Mouse (Mus musculus) limb, embryonic 15.5 days (tissue): ENCODE results near the gene Ppp6r3. TPM values are rescaled to one million over a fixed set of nuclear protein-coding genes. Genes with fewer than 3 reads are reported as not detected.
"Not testable (repeated sequence)": the region's sequence is repeated elsewhere in the genome, so short reads cannot be mapped to it uniquely, and the experiment has no call there.

Source experiments
- ATAC-seq: fragments of 200-750 bp; cut with Nextera tagmentation; 2 replicates; pipeline ENCODE4 v1.8.0; 2017; ENCODE audit warnings: low read depth, moderate TSS enrichment; ENCODE audit not compliant: insufficient number of reproducible peaks, low FRiP score, low TSS enrichment
- H3K27ac ChIP-seq: fragments of 300-500 bp; sonication (generic); 2 replicates; pipeline ENCODE4 v1.5.1; 2015; ENCODE audit warnings: moderate library complexity, mild to moderate bottlenecking, inconsistent platforms
- H3K27me3 ChIP-seq: fragments of 300-500 bp; sonication (generic); 2 replicates; pipeline ENCODE4 v1.6.1; 2015; ENCODE audit warnings: inconsistent platforms
- H3K36me3 ChIP-seq: fragments of 300-500 bp; sonication (generic); 2 replicates; pipeline ENCODE4 v1.6.1; 2015; ENCODE audit warnings: inconsistent platforms
- H3K4me1 ChIP-seq: fragments of 300-500 bp; sonication (generic); 2 replicates; pipeline ENCODE4 v1.6.1; 2015; ENCODE audit warnings: inconsistent platforms
- H3K4me2 ChIP-seq: fragments of 300-500 bp; sonication (generic); 2 replicates; pipeline ENCODE4 v1.6.1; 2015; ENCODE audit warnings: mild to moderate bottlenecking, inconsistent platforms
- H3K4me3 ChIP-seq: fragments of 300-500 bp; sonication (generic); 2 replicates; pipeline ENCODE4 v1.5.1; 2015; ENCODE audit warnings: mild to moderate bottlenecking, inconsistent platforms
- H3K9ac ChIP-seq: fragments of 300-500 bp; sonication (generic); 2 replicates; pipeline ENCODE4 v1.6.1; 2015; ENCODE audit warnings: inconsistent platforms
- H3K9me3 ChIP-seq: fragments of 300-500 bp; sonication (generic); 2 replicates; pipeline ENCODE4 v1.6.1; 2016; ENCODE audit warnings: inconsistent platforms
- WGBS: fragments of 180-500 bp; shearing (Covaris S2); methylation state at CpG from one replicate; pipeline ENCODE4 v1.1.7; 2015; 5-methylcytosine and 5-hydroxymethylcytosine counted together
- polyA plus RNA-seq: library from polyadenylated mRNA; unstranded; fragments of >200 nt; fragmentation: Nextera tagmentation; extraction: Ambion mirVana; gene quantifications from 2 replicates; pipeline ENCODE4 v1.2.1, GENCODE M21; 2015

Gene Ppp6r3
- polyA plus RNA-seq, 1 experiment from 2014 or later = 55.6 TPM

DNA sequence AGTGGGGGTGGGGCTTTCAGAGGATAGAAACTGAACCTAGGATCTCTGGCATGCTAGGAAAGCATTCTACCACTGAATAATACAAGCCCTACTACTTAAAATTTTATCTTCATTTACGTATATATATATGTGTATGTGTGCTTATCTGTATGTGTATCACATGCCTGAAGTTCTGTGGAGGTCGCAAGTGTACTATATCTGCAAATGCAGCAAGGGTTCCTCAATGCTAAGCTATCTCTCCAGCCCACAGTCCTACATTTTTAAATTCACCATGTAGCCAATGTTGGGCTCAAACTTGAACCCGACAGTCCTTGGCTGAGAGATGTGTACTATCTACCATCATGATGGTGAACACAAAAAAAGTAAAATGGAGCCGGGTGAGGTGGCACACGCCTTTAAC is 34.6 kb downstream of the Ppp6r3 start:
- no peak overlapping the region for H3K4me3 ChIP-seq
- 95% methylated on average over 5 of the region's 5 CpGs for WGBS
- no peaks in the 10 kb centered on the region for H3K27me3 ChIP-seq
- H3K27ac ChIP-seq = no peak overlapping the region
- peaks cover 3% of the 10 kb centered on the region; the same call in 1 of the 2 replicates for H3K4me1 ChIP-seq
- H3K9me3 ChIP-seq = no peaks in the 10 kb centered on the region
- peaks cover 34% of the 10 kb centered on the region for H3K36me3 ChIP-seq
- no peak overlapping the region for H3K9ac ChIP-seq
- no peak overlapping the region for H3K4me2 ChIP-seq
- no peak for ATAC-seq

DNA sequence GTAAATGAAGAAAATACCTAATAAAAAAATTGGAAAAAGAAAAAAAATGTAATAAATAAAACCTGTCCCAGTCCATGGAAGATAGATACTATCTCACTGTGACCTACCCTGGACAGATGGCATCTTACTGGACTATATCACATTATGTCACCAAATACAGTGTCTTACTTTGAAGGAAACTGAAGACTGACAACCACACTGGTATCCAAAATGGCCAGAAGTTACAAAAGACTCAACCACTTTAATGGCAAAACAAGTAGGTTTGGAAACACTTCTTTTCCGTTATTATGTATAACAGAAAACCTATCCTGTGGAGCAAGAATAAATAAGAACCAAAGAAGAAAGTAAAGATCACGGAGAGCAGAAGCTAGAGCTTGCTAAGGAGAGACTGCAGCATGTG is 35.3 kb downstream of the Ppp6r3 start:
- Histone ChIP-seq H3K9me3 (no peaks in the 10 kb centered on the region), H3K36me3 (peaks cover 34% of the 10 kb centered on the region), H3K27me3 (no peaks in the 10 kb centered on the region), H3K9ac (no peak overlapping the region), H3K27ac (no peak overlapping the region), H3K4me1 (peaks cover 3% of the 10 kb centered on the region; the same call in 1 of the 2 replicates), H3K4me2 (no peak overlapping the region), H3K4me3 (no peak overlapping the region)
- ATAC-seq = no peak
- WGBS = 95% methylated on average over 2 of the region's 2 CpGs

DNA sequence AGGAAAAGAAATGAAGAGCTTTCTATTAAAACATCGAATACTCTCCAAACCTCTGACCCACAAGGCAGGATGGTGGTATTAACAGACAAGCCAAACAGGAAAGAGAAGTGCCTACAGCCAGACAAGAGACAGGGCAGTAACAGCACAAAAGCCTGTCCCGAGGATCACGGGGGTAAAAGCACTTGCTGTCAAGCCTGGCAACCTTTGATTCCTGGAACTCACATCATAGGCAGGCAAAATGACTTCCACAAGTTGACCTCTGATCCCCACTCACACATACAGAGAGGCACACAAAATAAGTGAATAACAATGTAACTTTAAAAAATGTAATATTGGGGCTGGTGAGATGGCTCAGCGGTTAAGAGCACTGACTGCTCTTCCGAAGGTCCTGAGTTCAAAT is 36.1 kb downstream of the Ppp6r3 start:
- Histone ChIP-seq H3K4me1 (peaks cover 6% of the 10 kb centered on the region; the same call in 1 of the 2 replicates), H3K9me3 (no peaks in the 10 kb centered on the region), H3K9ac (no peak overlapping the region), H3K4me3 (no peak overlapping the region), H3K27me3 (no peaks in the 10 kb centered on the region), H3K4me2 (no peak overlapping the region), H3K36me3 (peaks cover 34% of the 10 kb centered on the region), H3K27ac (no peak overlapping the region)
- 83% methylated on average over 5 of the region's 5 CpGs for WGBS
- no peak for ATAC-seq

DNA sequence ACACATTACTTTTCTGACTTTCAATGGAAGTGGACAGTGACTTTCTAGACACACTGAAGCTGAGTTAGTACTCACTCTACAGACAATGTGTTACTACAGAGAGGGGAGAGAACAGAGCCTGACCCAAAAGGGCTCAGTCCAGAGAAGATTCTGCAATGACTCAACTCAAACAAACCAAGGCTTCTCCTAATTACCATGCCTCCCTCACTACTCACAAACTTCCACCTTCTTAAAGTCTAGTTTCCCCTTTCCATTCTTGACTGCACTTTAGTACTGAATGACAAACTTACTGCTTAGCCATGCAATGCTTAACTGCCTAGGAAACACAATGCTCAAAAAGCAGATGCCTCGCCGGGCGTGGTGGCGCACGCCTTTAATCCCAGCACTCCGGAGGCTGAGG is 37.9 kb downstream of the Ppp6r3 start:
- 96% methylated on average over 6 of the region's 6 CpGs for WGBS
- no peaks in the 10 kb centered on the region for H3K9me3 ChIP-seq
- no peak overlapping the region for H3K27ac ChIP-seq
- H3K4me1 ChIP-seq = 0 out of 2 replicates have a peak, but pooled peaks cover 2% of the 10 kb centered on the region
- H3K4me3 ChIP-seq = no peak overlapping the region
- peaks cover 28% of the 10 kb centered on the region for H3K36me3 ChIP-seq
- no peaks in the 10 kb centered on the region for H3K27me3 ChIP-seq
- H3K4me2 ChIP-seq = no peak overlapping the region
- no peak overlapping the region for H3K9ac ChIP-seq
- no peak for ATAC-seq

DNA sequence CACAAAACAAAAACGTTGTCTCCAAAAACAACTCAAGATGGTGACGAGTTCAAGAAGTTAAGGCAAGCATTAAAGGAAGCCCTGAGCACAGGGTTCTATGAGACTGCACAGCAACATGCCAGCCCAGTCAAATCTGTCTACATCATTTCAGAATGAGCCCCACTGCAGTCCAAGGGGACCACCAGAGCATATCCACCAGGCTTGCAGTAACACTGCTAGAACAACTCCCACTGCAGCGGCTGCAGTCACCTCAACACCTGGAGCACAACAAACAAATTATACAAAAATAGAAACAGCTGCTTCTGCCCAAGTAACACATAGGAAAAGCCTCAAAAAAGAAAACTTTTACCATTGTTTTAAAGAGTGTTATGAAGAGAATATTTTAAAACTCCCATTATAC is 40.6 kb downstream of the Ppp6r3 start:
- Histone ChIP-seq H3K36me3 (peaks cover 13% of the 10 kb centered on the region; the same call in 1 of the 2 replicates), H3K9me3 (no peaks in the 10 kb centered on the region), H3K4me2 (no peak overlapping the region), H3K9ac (no peak overlapping the region), H3K27me3 (no peaks in the 10 kb centered on the region), H3K4me3 (no peak overlapping the region), H3K27ac (no peak overlapping the region), H3K4me1 (peaks cover 2% of the 10 kb centered on the region; the same call in 1 of the 2 replicates)
- 75% methylated on average over 3 of the region's 3 CpGs for WGBS
- no peak for ATAC-seq

DNA sequence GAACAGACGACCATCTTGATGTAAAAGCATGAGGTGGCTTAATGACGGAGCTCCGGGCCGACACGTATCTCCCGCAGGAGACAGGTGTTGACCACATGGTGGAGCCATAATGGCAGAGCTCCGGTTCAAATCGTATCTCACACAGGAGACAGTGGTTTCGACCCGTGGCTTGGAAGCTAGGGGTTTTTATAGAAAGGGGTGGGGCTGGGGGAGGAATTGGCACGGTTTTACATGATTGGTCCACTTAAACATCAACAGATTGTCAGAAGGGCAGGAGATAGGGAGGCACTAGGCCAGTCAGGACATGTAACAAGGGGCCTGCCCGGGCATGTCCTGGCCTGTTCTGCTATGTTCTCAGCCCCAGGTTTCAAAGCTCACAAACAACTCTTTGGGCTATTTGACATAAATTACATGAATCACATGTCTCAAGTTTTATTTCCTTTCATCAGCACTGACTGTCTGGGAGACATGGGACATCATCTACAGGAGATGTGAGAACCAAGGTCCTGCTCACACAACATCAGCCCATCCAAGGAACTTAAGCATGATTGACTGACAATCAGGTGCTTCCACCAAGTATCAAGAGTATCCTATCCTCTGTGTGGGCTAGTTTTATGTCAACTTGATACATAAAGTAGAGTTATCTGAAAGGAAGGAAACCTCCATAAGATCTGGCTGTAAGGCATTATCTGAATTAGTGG is 42.1 kb downstream of the Ppp6r3 start:
- WGBS = 79% methylated on average over 12 of the region's 12 CpGs
- H3K4me1 ChIP-seq, H3K27ac ChIP-seq, ATAC-seq, H3K9ac ChIP-seq, H3K4me3 ChIP-seq, H3K27me3 ChIP-seq, H3K4me2 ChIP-seq, H3K9me3 ChIP-seq: not testable (repeated sequence)
- peaks cover 13% of the 10 kb centered on the region; the same call in 1 of the 2 replicates for H3K36me3 ChIP-seq

DNA sequence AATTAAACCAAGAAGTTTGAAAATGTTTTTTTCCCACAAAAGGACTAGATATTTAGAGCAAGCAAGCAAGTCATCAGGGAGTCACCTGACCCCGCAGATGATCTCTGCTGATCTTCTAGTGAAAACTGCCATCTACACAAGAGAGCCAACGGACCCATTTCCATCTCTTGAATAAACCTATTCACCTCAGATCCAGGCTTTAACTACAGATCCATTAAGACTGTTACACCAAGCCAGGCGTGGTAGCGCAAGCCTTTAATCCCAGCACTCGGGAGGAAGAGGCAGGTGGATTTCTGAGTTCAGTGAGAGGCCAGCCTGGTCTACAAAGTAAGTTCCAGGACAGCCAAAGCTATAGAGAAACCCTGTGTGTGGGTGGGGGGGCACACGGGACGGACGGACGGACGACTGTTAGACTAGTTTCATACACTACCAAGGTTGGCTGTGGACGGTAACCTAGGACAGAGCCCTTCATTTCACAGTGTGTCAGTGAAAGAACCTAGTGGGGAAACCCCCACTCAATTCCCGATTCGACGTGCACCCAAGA is 42.8 kb downstream of the Ppp6r3 start:
- Histone ChIP-seq H3K27me3 (no peaks in the 10 kb centered on the region), H3K9me3 (no peaks in the 10 kb centered on the region), H3K4me1 (peaks cover 2% of the 10 kb centered on the region; the same call in 1 of the 2 replicates), H3K36me3 (peaks cover 12% of the 10 kb centered on the region; the same call in 1 of the 2 replicates), H3K27ac (no peak overlapping the region), H3K4me2 (no peak overlapping the region), H3K9ac (no peak overlapping the region), H3K4me3 (no peak overlapping the region)
- WGBS = 95% methylated on average over 14 of the region's 14 CpGs
- no peak for ATAC-seq

DNA sequence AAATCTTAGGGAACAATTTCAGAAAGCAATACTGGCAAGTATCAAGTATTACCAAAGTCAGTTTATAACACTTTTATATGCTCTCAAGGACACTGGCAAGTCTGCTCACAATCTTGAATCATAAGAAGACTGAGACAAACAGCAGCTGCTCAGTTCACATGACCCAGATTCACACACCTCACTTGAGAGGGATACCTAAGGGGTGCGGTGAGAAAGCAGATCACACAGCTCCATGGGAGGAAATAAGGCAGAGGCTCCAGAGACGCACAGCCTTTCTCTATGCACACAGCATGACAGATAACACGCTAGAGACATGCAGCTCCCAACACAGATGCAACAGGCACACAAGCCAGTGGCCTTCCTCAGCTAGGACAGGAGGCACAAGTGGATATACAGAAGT is 45.8 kb downstream of the Ppp6r3 start:
- Histone ChIP-seq H3K4me2 (no peak overlapping the region), H3K4me1 (peaks cover under 1% of the 10 kb centered on the region; the same call in 1 of the 2 replicates), H3K9me3 (no peaks in the 10 kb centered on the region), H3K9ac (no peak overlapping the region), H3K27ac (no peak overlapping the region), H3K27me3 (no peaks in the 10 kb centered on the region), H3K36me3 (peaks cover 25% of the 10 kb centered on the region), H3K4me3 (no peak overlapping the region)
- 81% methylated on average over 3 of the region's 3 CpGs for WGBS
- no peak for ATAC-seq

DNA sequence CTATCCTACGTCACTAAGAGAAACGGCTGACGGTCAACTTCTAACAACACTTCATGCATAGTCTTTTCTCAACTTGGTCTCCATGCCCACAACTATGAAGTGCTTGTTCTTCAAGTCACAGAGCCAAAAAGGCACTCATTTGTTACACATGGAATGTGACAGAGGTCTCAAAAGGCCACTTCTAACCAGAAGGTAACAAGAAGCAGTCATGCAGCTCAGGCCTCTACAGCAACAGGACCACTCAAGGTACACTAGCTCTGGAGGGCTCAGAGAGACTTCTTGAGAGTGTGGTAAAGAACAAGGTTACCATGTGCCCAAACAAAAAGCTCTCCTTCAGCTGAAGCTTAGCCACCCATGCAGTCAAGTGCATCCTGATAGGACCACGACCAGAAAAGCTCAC is 46.9 kb downstream of the Ppp6r3 start:
- no peak for ATAC-seq
- WGBS = 82% methylated on average over 4 of the region's 4 CpGs
- Histone ChIP-seq H3K4me3 (no peak overlapping the region), H3K4me2 (no peak overlapping the region), H3K4me1 (no peaks in the 10 kb centered on the region; the same call in 1 of the 2 replicates), H3K36me3 (peaks cover 28% of the 10 kb centered on the region), H3K9me3 (no peaks in the 10 kb centered on the region), H3K27me3 (no peaks in the 10 kb centered on the region), H3K9ac (no peak overlapping the region), H3K27ac (no peak overlapping the region)

DNA sequence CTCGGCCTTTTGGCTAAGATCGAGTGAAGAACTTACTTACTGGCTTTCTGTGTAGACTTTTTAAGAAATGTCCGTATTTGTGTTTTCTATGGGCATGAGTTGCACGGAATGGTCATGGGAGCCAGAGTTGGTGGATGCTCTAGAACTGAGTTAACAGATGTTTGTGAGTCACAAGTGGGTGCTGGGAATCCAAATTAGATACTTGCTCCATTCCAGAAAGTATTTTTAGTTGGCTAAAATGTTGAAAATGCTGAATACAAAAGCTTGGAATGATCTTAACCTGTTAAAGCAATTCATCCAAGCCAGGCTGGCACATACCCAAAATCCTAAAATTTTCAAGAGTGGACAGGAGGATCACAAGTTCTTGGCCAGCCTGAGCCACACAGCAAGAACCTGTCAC is 48.0 kb downstream of the Ppp6r3 start:
- Histone ChIP-seq H3K4me1 (no peaks in the 10 kb centered on the region; the same call in 1 of the 2 replicates), H3K36me3 (peaks cover 36% of the 10 kb centered on the region), H3K4me3 (no peak overlapping the region), H3K27me3 (no peaks in the 10 kb centered on the region), H3K27ac (no peak overlapping the region), H3K9ac (no peak overlapping the region), H3K9me3 (no peaks in the 10 kb centered on the region), H3K4me2 (no peak overlapping the region)
- WGBS = 95% methylated on average over 4 of the region's 4 CpGs
- no peak for ATAC-seq

DNA sequence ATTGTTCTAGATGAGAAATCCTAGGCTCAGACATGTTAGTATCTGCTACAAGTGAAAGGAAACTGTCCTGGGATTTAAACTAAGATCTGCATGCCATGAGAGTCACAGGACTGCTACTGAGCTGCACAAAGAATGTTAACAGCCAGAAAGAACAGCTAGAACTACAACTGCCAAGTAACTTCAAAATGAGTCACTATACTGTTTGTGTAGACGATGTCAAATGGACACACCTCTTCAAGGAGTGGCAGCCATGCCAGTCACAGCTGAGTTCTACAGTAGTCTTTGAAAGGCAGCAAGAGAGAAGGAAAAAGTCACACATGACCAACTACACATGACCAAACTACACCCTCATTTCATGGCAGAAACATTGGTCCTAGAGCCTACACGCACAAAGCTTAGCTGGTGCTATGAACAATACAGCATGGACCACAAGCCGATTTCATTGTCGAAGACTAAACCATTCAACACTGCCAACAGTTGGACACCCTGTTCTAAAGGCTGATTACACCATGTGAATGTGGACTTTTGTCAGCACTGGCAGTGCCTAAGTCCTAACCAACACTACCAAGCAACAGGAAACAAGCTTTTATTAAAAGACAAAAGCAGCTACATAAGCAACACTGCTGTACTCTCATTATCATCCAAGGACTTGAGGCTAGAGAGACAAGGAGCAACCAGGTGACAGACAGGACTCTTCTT is 55.9 kb downstream of the Ppp6r3 start:
- H3K4me1 ChIP-seq = no peaks in the 10 kb centered on the region
- no peaks in the 10 kb centered on the region for H3K9me3 ChIP-seq
- no peak for ATAC-seq
- peaks cover 62% of the 10 kb centered on the region for H3K36me3 ChIP-seq
- no peak overlapping the region for H3K4me3 ChIP-seq
- no peaks in the 10 kb centered on the region for H3K27me3 ChIP-seq
- 92% methylated on average over 4 of the region's 4 CpGs for WGBS
- no peak overlapping the region for H3K27ac ChIP-seq
- no peak overlapping the region for H3K4me2 ChIP-seq
- no peak overlapping the region for H3K9ac ChIP-seq

DNA sequence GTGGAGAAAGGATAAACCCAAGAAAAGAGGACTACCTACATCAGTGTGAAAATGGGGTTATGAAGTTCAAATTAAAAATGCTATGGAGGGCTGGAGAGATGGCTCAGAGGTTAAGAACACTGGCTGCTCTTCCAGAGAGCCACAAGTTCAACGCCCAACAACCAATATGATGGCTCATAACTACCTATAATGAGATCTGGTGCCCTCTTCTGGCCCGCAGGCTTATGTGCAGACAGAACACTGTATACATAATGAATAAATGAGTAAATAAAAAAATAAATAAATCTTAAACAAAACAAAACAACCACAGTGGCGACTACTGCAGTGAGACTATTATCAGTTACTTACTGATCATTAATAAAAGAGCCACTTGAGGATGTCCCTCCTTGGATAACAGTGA is 78.3 kb downstream of the Ppp6r3 start:
- ATAC-seq = no peak
- no peaks in the 10 kb centered on the region for H3K27me3 ChIP-seq
- no peak overlapping the region for H3K27ac ChIP-seq
- no peaks in the 10 kb centered on the region for H3K9me3 ChIP-seq
- no peak overlapping the region for H3K9ac ChIP-seq
- peaks cover 66% of the 10 kb centered on the region for H3K36me3 ChIP-seq
- H3K4me2 ChIP-seq = no peak overlapping the region
- 93% methylated on average over 3 of the region's 3 CpGs for WGBS
- no peaks in the 10 kb centered on the region for H3K4me1 ChIP-seq
- no peak overlapping the region for H3K4me3 ChIP-seq
